Mouse (Mus musculus) liver, adult 2 months (tissue): ENCODE data around the gene Cd200.

Experiments
- CTCF ChIP-seq: fragments of 200-500 bp; IDR thresholded peaks from 2 replicates; pipeline ENCODE4 v1.5.1; 2011; ENCODE audit warnings: low read depth, low read length, control low read depth
- POLR2A ChIP-seq: fragments of 200-500 bp; IDR thresholded peaks from 2 replicates; pipeline ENCODE4 v1.6.1; 2011; ENCODE audit warnings: low read length, control low read depth; ENCODE audit not compliant: insufficient read depth; ENCODE audit errors: extremely low read depth

GRCm38 (mm10) chr16:45332591-45332990 is 76.3 kb downstream of the Cd200 start:
- TF ChIP-seq POLR2A (no peak), CTCF (no peak)
